Mouse (Mus musculus) heart, adult 2 months (tissue): Measurements from ENCODE around the gene H2-Oa. TPM values are rescaled to one million over a fixed set of nuclear protein-coding genes. Genes with fewer than 3 reads are reported as not detected.
A peak's percentile ranks its signal among the peaks of the same experiment; 100 is the strongest.

ENCODE experiments used
- DNase-seq, 2 experiments: peaks; one replicate each; pipeline ENCODE4 v3.0.0; 2021
- H3K27ac ChIP-seq: fragments of 200-600 bp; 2 replicates; pipeline ENCODE4 v1.8.1; 2022
- H3K27me3 ChIP-seq: fragments of 200-500 bp; 2 replicates; pipeline ENCODE4 v1.6.1; 2012; ENCODE audit warnings: mild to moderate bottlenecking, low read length, inconsistent platforms, mixed read lengths; ENCODE audit not compliant: control insufficient read depth, insufficient read depth
- H3K36me3 ChIP-seq: fragments of 200-500 bp; 2 replicates; pipeline ENCODE4 v1.6.1; 2012; ENCODE audit warnings: low read length, inconsistent platforms; ENCODE audit not compliant: control insufficient read depth, insufficient read depth
- H3K4me1 ChIP-seq: fragments of 200-500 bp; 2 replicates; pipeline ENCODE4 v1.6.1; 2011; ENCODE audit warnings: low read length; ENCODE audit not compliant: control insufficient read depth, insufficient read depth
- H3K4me3 ChIP-seq: fragments of 200-600 bp; 2 replicates; pipeline ENCODE4 v1.8.1; 2022
- H3K79me2 ChIP-seq: fragments of 200-500 bp; replicated peaks from 2 replicates; pipeline ENCODE4 v1.6.1; 2012; ENCODE audit warnings: mild to moderate bottlenecking, inconsistent platforms, low read length, moderate library complexity, mixed read lengths; ENCODE audit not compliant: control insufficient read depth, insufficient read depth
- H3K9ac ChIP-seq: fragments of 200-500 bp; 2 replicates; pipeline ENCODE4 v1.6.1; 2012; ENCODE audit warnings: low read depth, mild to moderate bottlenecking, control low read depth, inconsistent platforms, low read length, mixed read lengths
- CTCF ChIP-seq: fragments of 200-600 bp; IDR thresholded peaks from 2 replicates; pipeline ENCODE4 v1.8.1; 2022; ENCODE audit warnings: antibody characterized with exemption, mild to moderate bottlenecking, moderate library complexity
- EP300 ChIP-seq: fragments of 200-500 bp; IDR thresholded peaks from 2 replicates; pipeline ENCODE4 v1.6.1; 2011; ENCODE audit warnings: low read depth, low read length, control low read depth; ENCODE audit not compliant: insufficient read depth
- POLR2A ChIP-seq: fragments of 200-500 bp; IDR thresholded peaks from 2 replicates; pipeline ENCODE4 v1.6.1; 2011; ENCODE audit warnings: mild to moderate bottlenecking, low read depth, low read length, control low read depth; ENCODE audit not compliant: insufficient read depth
- WGBS: fragments of 180-500 bp; shearing (Covaris S2); methylation state at CpG from one replicate; pipeline ENCODE4 v1.1.7; 2018; 5-methylcytosine and 5-hydroxymethylcytosine counted together
- intact Hi-C: fragments of 180-260 bp; cut with DNase I; formaldehyde crosslinking; loops from one replicate; pipeline ENCODE4 v1.15.1; 2025
- polyA plus RNA-seq: library from polyadenylated mRNA; depleted of rRNA; stranded (reverse); fragments of >200 nt; gene quantifications from 2 replicates; pipeline ENCODE4 v1.2.3, GENCODE M21; 2012
- total RNA-seq, 2 experiments: library from RNA; stranded (reverse); gene quantifications; 2 replicates each; pipeline ENCODE4 v1.2.3; 2021

The H2-Oa gene
- total and polyA plus RNA-seq, 3 experiments, result 0.20 to 3.2 (median 0.29) TPM

GRCm38 (mm10) chr17:34110309-34110708 lies 18.2 kb downstream of the H2-Oa start:
- Histone ChIP-seq H3K27me3 (no peaks in the 10 kb centered on the region), H3K36me3 (peaks cover 30% of the 10 kb centered on the region), H3K79me2 (no peaks in the 10 kb centered on the region), H3K4me3 (no peak overlapping the region), H3K9ac (no peak overlapping the region), H3K27ac (no peak overlapping the region), H3K4me1 (0 out of 2 replicates have a peak, but pooled peaks cover 1% of the 10 kb centered on the region)
- DNase-seq, result no peak
- 51% methylated on average over 8 of the region's 8 CpGs for whole genome bisulfite sequencing
- intact Hi-C loops, result loop anchor here (10.0 kb wide), 1 partner anchor 494 kb away; the partner anchor contains the start of genes Agpat1 and Rnf5
- no peak for TF ChIP-seq CTCF
- TF ChIP-seq EP300, result no peak
- no peak for TF ChIP-seq POLR2A

GRCm38 (mm10) chr17:34114114-34114513 lies 22.0 kb downstream of the H2-Oa start:
- H3K36me3 ChIP-seq, result peaks cover 41% of the 10 kb centered on the region
- intact Hi-C loops, result loop anchor here (10.0 kb wide), 1 partner anchor 491 kb away; the partner anchor contains the start of genes Agpat1 and Rnf5
- no peaks in the 10 kb centered on the region for H3K27me3 ChIP-seq
- 0 out of 2 replicates have a peak, but pooled peaks cover 2% of the 10 kb centered on the region for H3K4me1 ChIP-seq
- no peak overlapping the region for H3K4me3 ChIP-seq
- H3K79me2 ChIP-seq, result peaks cover 2% of the 10 kb centered on the region
- DNase-seq, result no peak
- TF ChIP-seq POLR2A, result no peak
- no peak for TF ChIP-seq EP300
- no peak for TF ChIP-seq CTCF
- WGBS, result 79% methylated on average over 7 of the region's 7 CpGs
- no peak overlapping the region for H3K27ac ChIP-seq
- H3K9ac ChIP-seq, result no peak overlapping the region

- 6% methylated on average over 7 of the region's 7 CpGs for WGBS
- peak overlapping the region; percentile 80; the same call in 1 of the 2 replicates for H3K27ac ChIP-seq
- H3K9ac ChIP-seq, result peak overlapping the region; percentile 0; the same call in 1 of the 2 replicates
- 0 out of 2 replicates have a peak, but pooled peaks cover 2% of the 10 kb centered on the region for H3K4me1 ChIP-seq
- H3K36me3 ChIP-seq, result peaks cover 35% of the 10 kb centered on the region
- peaks cover 2% of the 10 kb centered on the region for H3K79me2 ChIP-seq
- TF ChIP-seq CTCF (no peak), POLR2A (no peak), EP300 (no peak)
- DNase-seq, result peak; percentile 45 to 47
- peak overlapping the region; percentile 72 for H3K4me3 ChIP-seq
- intact Hi-C loops, result loop anchor here (5.0 to 10.0 kb wide), 2 partner anchors 85 to 488 kb away; partner anchors contain the start of genes Agpat1, Rnf5, Rxrb and Slc39a7
- no peaks in the 10 kb centered on the region for H3K27me3 ChIP-seq
Observed at GRCm38 (mm10) chr17:34116736-34117370, 24.7 kb downstream of the H2-Oa start.

GRCm38 (mm10) chr17:34117421-34118112 lies 25.4 kb downstream of the H2-Oa start:
- intact Hi-C loops, result loop anchor here (2.0 to 10.0 kb wide), 3 partner anchors 15 to 487 kb away; partner anchors contain the start of genes Agpat1, Rnf5, Rxrb and Slc39a7
- DNase-seq, result no peak
- Histone ChIP-seq H3K4me1 (0 out of 2 replicates have a peak, but pooled peaks cover 2% of the 10 kb centered on the region), H3K79me2 (peaks cover 2% of the 10 kb centered on the region), H3K27ac (peak overlapping the region; percentile 80; the same call in 1 of the 2 replicates), H3K36me3 (peaks cover 31% of the 10 kb centered on the region), H3K4me3 (peak overlapping the region; percentile 72), H3K9ac (peak overlapping the region; percentile 96), H3K27me3 (no peaks in the 10 kb centered on the region)
- 0% methylated on average over 5 of the region's 5 CpGs for WGBS
- TF ChIP-seq POLR2A (0 out of 2 replicates have a peak, but pooled peaks have one; percentile 6), EP300 (no peak), CTCF (no peak)

- H3K36me3 ChIP-seq, result peaks cover 24% of the 10 kb centered on the region
- intact Hi-C loops, result loop anchor here (2.0 to 10.0 kb wide), 3 partner anchors 15 to 487 kb away; partner anchors contain the start of genes Agpat1, Rnf5, Rxrb and Slc39a7
- DNase-seq, result peak; percentile 60 to 69
Observed at GRCm38 (mm10) chr17:34118113-34118872, 26.2 kb downstream of the H2-Oa start.

More at GRCm38 (mm10) chr17:34118113-34118872, 26.2 kb downstream of the H2-Oa start:
- TF ChIP-seq POLR2A (0 out of 2 replicates have a peak, but pooled peaks have one; percentile 16), CTCF (no peak)
- H3K4me3 ChIP-seq, result peak overlapping the region; percentile 72
- H3K79me2 ChIP-seq, result peaks cover 2% of the 10 kb centered on the region
- WGBS, result under 1% methylated on average over 67 of the region's 67 CpGs
- H3K27ac ChIP-seq, result peak overlapping the region; percentile 80
- peak overlapping the region; percentile 96 for H3K9ac ChIP-seq
- H3K27me3 ChIP-seq, result no peaks in the 10 kb centered on the region
- H3K4me1 ChIP-seq, result 0 out of 2 replicates have a peak, but pooled peaks cover 2% of the 10 kb centered on the region
